Mouse (Mus musculus) brain, adult 2 months (tissue): ENCODE data around the gene Zdhhc16.

Experiments
- DNase-seq: peaks from one replicate; pipeline ENCODE4 v3.0.0; 2011; ENCODE audit warnings: low read depth, low spot score

Zdhhc16 gene

DNA sequence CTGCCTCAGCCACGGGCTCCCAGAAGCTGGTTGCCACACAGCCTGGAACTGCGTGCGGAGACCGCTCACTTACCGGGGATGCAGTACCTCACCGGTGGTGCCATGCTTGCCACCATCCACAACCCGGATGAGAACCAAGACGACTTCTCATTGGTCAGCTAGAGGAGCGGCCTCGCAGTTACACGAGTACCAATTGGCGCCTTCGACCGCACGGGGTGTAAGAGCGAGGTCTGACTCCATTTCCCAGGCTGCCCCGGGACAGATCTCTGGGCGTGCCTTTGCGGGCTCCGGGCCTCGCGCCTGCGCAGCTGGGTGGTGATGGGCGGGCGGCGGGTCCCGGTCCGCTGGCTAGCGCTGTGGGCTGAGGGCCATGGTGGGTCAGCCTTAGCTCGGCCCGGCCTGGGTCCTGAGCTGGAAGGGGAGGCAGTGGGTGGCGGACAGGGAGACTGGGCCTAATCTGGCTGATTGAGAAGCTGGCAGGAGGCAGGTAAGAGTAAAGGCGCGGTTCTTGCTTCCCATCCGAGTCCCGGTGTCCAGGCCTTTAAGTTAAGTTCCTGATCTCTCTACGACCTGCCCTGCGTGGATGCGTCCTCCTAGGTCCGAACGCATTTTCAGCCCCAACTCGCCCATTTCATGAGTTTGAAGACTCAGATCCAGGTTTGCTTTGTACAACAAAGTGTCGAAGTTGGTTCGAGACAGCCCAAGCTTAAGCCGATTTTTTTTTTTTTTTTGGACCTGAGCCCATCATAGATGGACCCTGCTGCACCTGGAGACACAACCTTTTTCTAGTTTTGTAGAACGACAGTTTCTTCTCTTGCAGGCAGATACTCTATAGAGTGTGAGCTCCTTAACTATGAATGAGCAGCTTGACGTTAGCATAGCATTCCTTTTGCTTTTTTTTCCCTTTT, at the start of gene Zdhhc16, which contains the start of gene Exosc1:
Gene Zdhhc16 (plus strand): TSS at position 302 of the 908 bp plus-strand sequence.
Gene Exosc1 (minus strand): TSS at position 245 of the 908 bp plus-strand sequence.
- peak; percentile 99 for DNase-seq

GRCm38 (mm10) chr19:41883882-41884281, 49.4 kb upstream of the Zdhhc16 start:
- DNase-seq, result no peak

DNA sequence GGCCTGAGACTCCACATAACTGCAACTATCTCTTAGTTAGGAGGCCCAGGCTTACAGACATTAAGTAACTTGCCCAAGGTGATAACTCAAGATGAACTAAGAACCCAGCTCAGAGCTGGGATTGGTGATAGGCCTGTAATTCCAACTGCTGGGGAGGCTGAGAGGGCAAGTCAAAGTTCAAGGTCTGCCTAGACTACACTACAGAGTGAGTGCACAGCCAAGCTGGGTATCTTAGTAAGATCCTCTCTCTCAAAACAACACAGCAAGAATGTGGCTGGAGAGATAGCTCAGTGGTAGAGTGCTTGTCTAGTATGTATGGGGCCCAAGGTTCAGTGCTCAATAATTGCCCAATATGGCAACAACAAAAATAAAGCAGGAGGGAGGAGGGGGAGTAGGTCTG, 45.1 kb upstream of the Zdhhc16 start:
- no peak for DNase-seq

DNA sequence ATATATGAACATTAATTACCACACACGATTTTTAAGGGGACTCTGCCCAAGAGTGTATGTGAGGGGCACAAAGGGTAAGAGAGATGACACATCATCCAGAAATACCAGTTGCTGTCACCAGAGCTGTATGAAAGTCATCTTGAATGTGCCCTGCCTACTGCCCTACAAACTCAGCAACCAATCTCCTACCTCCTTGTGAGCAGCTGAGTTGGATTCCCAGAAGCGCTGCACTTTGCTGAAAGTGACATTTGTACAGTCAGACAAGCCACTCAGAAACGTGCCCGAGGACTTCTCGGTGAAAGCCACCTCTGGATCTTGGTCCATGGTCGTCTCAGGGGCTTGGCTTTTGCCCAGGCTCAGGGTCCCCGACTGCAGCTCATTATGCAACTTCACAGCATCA, 38.3 kb upstream of the Zdhhc16 start:
- no peak for DNase-seq

GRCm38 (mm10) chr19:41895460-41896318, 37.6 kb upstream of the Zdhhc16 start, which contains the start of gene Rrp12:
Gene Rrp12 (minus strand): TSS chr19:41896173.
- DNase-seq, result peak; percentile 97

DNA sequence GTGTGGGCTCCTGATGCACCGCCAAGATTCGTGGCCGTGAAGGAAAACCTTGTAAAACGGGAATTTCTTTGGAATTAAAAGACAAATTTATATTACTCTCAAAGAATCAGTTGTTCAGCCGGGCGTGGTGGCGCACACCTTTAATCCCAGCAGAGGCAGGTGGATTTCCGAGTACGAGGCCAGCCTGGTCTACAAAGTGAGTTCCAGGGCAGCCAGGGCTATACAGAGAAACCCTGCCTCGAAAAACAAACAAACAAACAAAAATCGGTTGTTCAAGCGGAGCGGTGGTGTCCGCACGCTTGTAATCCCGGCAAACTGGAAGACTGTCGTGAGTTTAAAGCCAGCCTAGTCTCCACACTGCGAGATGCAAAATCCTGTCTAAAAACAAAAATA, 37.0 kb upstream of the Zdhhc16 start:
- no peak for DNase-seq

GRCm38 (mm10) chr19:41898860-41899259, 34.4 kb upstream of the Zdhhc16 start:
- DNase-seq, result peak; percentile 80

DNA sequence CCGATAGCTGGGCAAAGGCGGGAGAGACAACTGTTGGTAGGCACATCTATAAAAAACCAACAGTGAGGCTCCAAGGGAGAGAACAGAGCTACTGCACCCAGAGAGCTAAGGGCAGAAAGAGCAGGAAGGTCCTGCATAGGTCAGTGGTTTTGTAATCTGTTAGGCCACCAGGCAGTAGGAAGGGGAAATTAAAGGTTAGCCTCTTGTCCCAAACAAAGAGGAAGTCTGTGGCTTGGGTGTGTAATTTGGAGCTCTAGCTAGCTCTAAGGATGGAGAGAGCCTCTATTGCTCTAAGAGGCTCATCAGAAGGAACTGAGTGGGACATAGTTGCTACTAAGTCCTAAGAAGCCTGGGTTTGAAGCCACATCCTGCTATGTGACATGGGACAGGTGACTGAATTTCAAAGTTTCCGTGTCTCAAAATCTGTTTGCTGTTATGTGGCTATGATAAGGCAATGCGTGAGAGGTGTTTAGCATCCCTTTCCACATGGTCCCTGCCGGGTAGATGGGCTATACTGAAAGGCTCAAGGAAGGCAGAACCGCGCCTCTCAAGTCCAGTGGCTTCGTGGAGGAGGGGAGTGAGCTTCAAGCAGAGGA, 32.7 kb upstream of the Zdhhc16 start:
- DNase-seq, result no peak

DNA sequence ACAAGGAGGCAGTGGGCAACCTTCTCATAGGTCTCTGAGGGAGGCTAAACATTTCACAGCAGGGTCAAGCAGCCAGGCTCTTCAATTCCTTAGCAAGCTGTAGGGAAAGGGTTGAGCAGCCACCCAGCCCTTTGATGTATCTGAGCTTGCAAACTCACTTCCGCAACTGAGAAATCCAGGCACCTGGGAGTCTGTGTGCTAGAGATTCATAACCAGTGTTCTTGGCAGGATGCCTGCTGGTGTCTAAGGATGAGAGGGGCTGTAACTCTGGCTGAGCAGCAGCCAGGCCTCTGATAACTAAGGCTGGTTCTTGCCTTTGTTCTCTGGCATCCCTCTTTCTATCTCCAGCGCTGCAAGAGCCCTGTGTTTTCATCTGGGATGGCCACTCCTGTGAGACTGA, 31.6 kb upstream of the Zdhhc16 start:
- no peak for DNase-seq

DNA sequence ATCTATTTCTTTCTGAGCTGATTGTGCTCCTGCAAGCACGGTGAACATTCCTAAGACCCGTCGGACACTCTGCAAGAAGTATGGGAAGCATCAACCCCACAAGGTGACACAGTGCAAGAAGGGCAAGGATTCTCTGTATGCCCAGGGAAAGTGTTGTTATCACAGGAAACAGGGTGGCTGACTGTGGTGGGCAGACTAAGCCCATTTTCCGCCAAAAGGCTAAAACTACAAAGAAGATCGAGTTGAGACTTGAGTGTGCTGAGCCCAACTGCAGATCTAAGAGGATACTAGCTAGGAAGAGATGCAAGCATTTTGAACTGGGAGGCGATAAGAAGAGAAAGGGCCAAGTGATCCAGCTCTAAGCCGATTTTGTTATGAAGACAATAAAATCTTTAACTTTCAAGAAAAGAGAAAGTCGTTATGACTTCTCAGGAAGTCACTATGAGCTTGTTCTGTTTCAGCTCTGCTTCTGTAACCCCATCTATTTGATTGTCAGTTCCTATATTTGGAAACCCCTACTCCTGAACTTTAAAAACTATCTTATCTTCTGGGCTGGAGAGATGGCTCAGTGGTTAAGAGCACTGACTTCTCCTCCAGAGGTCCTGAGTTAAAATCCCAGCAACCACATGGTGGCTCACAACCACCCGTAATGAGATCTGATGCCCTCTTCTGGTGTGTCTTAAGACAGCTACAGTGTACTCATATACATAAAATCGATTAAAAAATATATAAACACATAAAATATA, 30.3 kb upstream of the Zdhhc16 start:
- no peak for DNase-seq

- no peak for DNase-seq
These were observed 28.0 kb upstream of the Zdhhc16 start for GRCm38 (mm10) chr19:41905246-41905645.

DNA sequence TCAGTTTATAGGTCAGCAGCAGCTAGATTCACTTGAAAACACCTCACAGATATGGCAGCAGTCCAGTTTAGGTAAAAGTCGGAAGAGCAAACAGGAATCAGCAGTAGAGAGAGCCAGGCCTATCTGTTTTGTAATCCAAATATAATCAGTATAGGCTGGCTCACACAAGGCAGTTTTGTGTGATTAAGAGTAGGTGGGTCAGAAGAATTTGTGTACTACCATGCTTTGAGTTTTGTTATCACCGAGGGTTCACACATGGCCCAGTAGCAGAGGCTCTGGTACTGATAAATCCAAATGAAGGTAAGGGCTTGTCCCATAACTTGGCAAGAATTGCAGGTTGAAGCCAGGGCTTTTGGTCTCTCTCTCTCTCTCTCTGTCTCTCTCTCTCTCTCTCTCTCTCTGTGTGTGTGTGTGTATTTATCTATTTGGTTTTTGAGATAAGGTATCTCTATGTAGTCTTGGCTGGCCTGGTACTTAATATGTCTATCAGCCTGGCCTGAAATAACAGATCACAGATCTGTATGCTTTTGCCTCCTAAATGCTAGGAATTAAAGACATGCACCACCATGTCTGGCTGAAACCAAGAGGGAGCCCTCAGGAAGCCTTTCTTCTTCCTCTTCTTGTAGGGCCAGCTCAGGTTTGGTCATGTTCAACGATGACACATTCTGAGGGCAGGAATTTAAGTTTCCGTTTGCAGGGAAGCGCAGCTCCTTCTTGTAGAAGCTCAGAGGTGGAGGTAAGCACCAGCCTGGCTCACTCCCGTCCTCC, 26.8 kb upstream of the Zdhhc16 start:
- no peak for DNase-seq

- DNase-seq, result peak; percentile 61
These were observed 26.1 kb upstream of the Zdhhc16 start for GRCm38 (mm10) chr19:41907079-41907760.

DNA sequence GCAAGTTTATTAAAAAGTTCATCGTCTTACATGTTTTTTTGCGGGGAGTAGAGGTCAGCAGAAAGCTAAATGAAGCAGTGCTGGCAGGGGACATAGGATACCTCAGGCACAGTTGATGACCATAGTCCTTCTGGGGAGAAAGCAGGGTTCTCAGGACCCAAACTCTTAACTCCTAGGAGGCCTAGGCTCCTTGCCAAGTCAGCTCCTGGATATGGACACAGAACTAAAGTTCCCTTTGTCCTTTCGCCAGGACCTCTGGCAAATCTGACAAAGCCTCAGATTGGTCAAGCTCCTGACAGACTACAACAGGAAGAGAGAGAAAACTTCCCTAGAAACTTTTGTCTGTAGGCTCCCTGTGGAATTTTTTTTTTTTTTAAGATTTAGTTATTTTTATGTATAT, 24.5 kb upstream of the Zdhhc16 start:
- DNase-seq, result no peak

- DNase-seq, result no peak
These were observed 22.9 kb upstream of the Zdhhc16 start for GRCm38 (mm10) chr19:41910396-41910795.

GRCm38 (mm10) chr19:41911178-41912073, 21.9 kb upstream of the Zdhhc16 start, which contains the start of gene Pgam1:
Gene Pgam1 (plus strand): TSS chr19:41911923.
- DNase-seq, result peak; percentile 99

DNA sequence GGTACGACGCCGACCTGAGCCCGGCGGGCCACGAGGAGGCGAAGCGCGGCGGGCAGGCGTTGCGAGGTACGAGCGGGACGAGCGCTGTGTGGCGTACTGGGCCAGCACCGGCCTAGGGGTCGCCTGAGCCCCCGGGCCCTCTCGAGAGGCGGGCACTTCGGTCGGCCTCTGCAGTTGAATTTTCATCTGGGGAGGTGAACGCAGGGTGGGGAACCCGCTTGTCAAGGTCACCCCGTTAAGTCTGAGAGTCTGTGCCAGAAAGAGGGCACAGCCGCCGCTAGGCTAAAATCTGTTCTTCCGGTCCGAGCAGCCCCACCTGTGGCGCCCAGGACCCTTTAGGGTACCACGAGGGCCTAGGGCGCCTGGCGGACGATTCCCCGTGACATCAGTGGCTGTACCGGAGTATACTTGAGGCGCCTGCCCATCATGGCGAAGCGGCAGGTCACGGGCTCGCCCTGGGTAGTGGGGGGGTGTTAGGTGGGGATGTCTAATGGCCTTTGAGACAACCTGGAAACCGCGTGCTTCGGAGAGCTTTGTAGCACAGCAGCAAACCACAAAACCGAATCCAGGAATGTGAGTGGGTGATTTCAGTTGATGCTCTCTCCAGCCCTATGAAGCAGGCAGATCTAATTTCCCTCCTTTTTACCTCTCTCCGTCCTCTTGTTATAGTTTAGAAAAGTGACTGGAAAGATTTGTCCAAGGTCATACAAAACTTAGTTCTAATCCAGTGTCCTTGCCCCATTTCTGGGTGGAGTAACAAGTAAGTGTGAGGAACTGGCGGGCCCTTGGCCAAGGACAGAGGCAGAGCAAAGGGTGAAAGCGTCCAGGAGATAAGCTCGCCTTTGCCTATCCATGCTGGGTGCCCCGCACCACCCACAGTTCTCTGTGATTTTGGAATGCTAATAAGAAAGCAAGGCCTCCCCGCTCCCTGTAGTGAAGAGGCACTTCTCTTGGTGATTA, 20.9 kb upstream of the Zdhhc16 start:
- DNase-seq, result peak; percentile 51
